In genomic region chr7:139905261-139905660, GRCm38 (mm10) we compare ENCODE assay signal across 13 mouse cellular contexts. TPM values are rescaled to one million over a fixed set of nuclear protein-coding genes. Genes with fewer than 3 reads are reported as not detected.
DNase-seq lines count a peak whose midpoint lies in the region; ATAC-seq and TF ChIP-seq lines count a peak whose summit lies in the region.
"Had no signal": no experiment of that assay in that cellular context is flagged by ENCODE, and none has a peak within 500 bp of the region (broad histone marks: within the 10 kb centered on the region; RNA-seq: fewer than 3 reads in every experiment).

No protein-coding gene starts in this region.

- H3K36me3 ChIP-seq in heart, embryonic 11.5 days (ENCODE audit: control insufficient read depth, insufficient read depth, low read length) = no peaks in the 10 kb centered on the region
- no peaks in the 10 kb centered on the region for H3K36me3 ChIP-seq in midbrain, embryonic 10.5 days
- H3K36me3 ChIP-seq in midbrain, postnatal 0 days (ENCODE audit: insufficient read depth, low read length) = peaks cover 10% of the 10 kb centered on the region; the same call in 1 of the 2 replicates
- H3K36me3 ChIP-seq in hindbrain, embryonic 16.5 days (ENCODE audit: control insufficient read depth, insufficient read depth, low read length) = no peaks in the 10 kb centered on the region
- H3K36me3 ChIP-seq: liver, embryonic 15.5 days had no signal

- peak overlapping the region; percentile 42 for H3K4me2 ChIP-seq in heart, embryonic 11.5 days
- no peak overlapping the region for H3K4me2 ChIP-seq in midbrain, postnatal 0 days (ENCODE audit: low read depth, low read length, poor library complexity, severe bottlenecking)
- H3K4me2 ChIP-seq in hindbrain, embryonic 16.5 days (ENCODE audit: low read length) = peak overlapping the region; percentile 6; the same call in 1 of the 2 replicates
- H3K4me2 ChIP-seq: liver, embryonic 15.5 days had no signal

- WGBS in heart, embryonic 11.5 days (ENCODE audit: insufficient replicate concordance) = 25% methylated on average over 6 of the region's 6 CpGs
- WGBS in midbrain, embryonic 10.5 days = 36% methylated on average over 6 of the region's 6 CpGs
- WGBS in midbrain, postnatal 0 days = 22% methylated on average over 6 of the region's 6 CpGs
- WGBS in hindbrain, embryonic 16.5 days = 13% methylated on average over 6 of the region's 6 CpGs

- no peaks in the 10 kb centered on the region for H3K9me3 ChIP-seq in heart, embryonic 11.5 days (replicated peaks; ENCODE audit: control insufficient read depth, low read length)
- no peaks in the 10 kb centered on the region for H3K9me3 ChIP-seq in midbrain, embryonic 10.5 days (replicated peaks)
- no peaks in the 10 kb centered on the region for H3K9me3 ChIP-seq in midbrain, postnatal 0 days (ENCODE audit: low read length)
- no peaks in the 10 kb centered on the region for H3K9me3 ChIP-seq in hindbrain, embryonic 16.5 days (ENCODE audit: control insufficient read depth, low read length)
- H3K9me3 ChIP-seq: liver, embryonic 15.5 days had no signal

- no peak overlapping the region for H3K27ac ChIP-seq in heart, embryonic 11.5 days (ENCODE audit: low read depth, low read length)
- no peak overlapping the region for H3K27ac ChIP-seq in midbrain, embryonic 10.5 days (replicated peaks)
- no peak overlapping the region for H3K27ac ChIP-seq in midbrain, postnatal 0 days (ENCODE audit: low read depth, low read length)
- H3K27ac ChIP-seq in hindbrain, embryonic 16.5 days (ENCODE audit: low read depth, low read length) = no peak overlapping the region
- H3K27ac ChIP-seq: kidney, postnatal 0 days; liver, embryonic 15.5 days had no signal

- H3K4me1 ChIP-seq in heart, embryonic 11.5 days (ENCODE audit: control insufficient read depth, insufficient read depth, low read length) = peaks cover 14% of the 10 kb centered on the region
- peaks cover 15% of the 10 kb centered on the region for H3K4me1 ChIP-seq in midbrain, embryonic 10.5 days
- peaks cover 5% of the 10 kb centered on the region for H3K4me1 ChIP-seq in midbrain, postnatal 0 days (ENCODE audit: insufficient read depth, low read length)
- H3K4me1 ChIP-seq in hindbrain, embryonic 16.5 days (ENCODE audit: control insufficient read depth, insufficient read depth, low read depth, low read length) = peaks cover 20% of the 10 kb centered on the region
- H3K4me1 ChIP-seq: liver, embryonic 15.5 days had no signal

- ATAC-seq in heart, embryonic 11.5 days (replicated peaks; ENCODE audit: insufficient number of reproducible peaks, low FRiP score, low TSS enrichment) = no peak
- no peak for ATAC-seq in midbrain, postnatal 0 days (ENCODE audit: low FRiP score)
- ATAC-seq in hindbrain, embryonic 16.5 days = 0 out of 2 replicates have a peak, but pooled peaks have one; percentile 8

- TF ChIP-seq CTCF in midbrain, postnatal 0 days (IDR thresholded peaks at IDR 0.05) = no peak

- no peak for DNase-seq in heart, postnatal 4 days
- DNase-seq in midbrain, embryonic 10.5 days (ENCODE audit: low spot score) = no peak
- no peak for DNase-seq in midbrain, postnatal 0 days (ENCODE audit: low spot score)
- DNase-seq in lung, postnatal 25 days (ENCODE audit: low spot score) = no peak
- DNase-seq in cerebellum, adult 8-10 months = no peak
- no peak for DNase-seq in thymus, postnatal 4 days
- DNase-seq: cerebellum, adult 11-12 months had no signal

- H3K9ac ChIP-seq in heart, embryonic 11.5 days (ENCODE audit: low read depth, low read length) = no peak overlapping the region
- no peak overlapping the region; the same call in 1 of the 2 replicates for H3K9ac ChIP-seq in midbrain, postnatal 0 days (replicated peaks; ENCODE audit: low read length, poor library complexity, severe bottlenecking)
- peak overlapping the region; percentile 17; the same call in 1 of the 2 replicates for H3K9ac ChIP-seq in hindbrain, embryonic 16.5 days (ENCODE audit: low read depth, low read length)
- H3K9ac ChIP-seq: liver, embryonic 15.5 days had no signal

- peaks cover 9% of the 10 kb centered on the region; the same call in 1 of the 2 replicates for H3K27me3 ChIP-seq in heart, embryonic 11.5 days (ENCODE audit: control insufficient read depth, insufficient read depth, low read length)
- H3K27me3 ChIP-seq in midbrain, embryonic 10.5 days (ENCODE audit: low read depth, poor library complexity, severe bottlenecking) = peaks cover 44% of the 10 kb centered on the region
- no peaks in the 10 kb centered on the region for H3K27me3 ChIP-seq in midbrain, postnatal 0 days (ENCODE audit: insufficient read depth, low read length)
- H3K27me3 ChIP-seq in hindbrain, embryonic 16.5 days (replicated peaks; ENCODE audit: control insufficient read depth, insufficient read depth, low read length) = no peaks in the 10 kb centered on the region

- no peak overlapping the region for H3K4me3 ChIP-seq in heart, embryonic 11.5 days (ENCODE audit: low read depth, low read length)
- peak overlapping the region; percentile 25 for H3K4me3 ChIP-seq in midbrain, embryonic 10.5 days
- H3K4me3 ChIP-seq in midbrain, postnatal 0 days (ENCODE audit: low read depth, low read length) = no peak overlapping the region
- no peak overlapping the region for H3K4me3 ChIP-seq in hindbrain, embryonic 16.5 days (ENCODE audit: low read length)
- H3K4me3 ChIP-seq: liver, embryonic 15.5 days had no signal

RNA-seq across cellular contexts. Expression of gene Kndc1, which starts 10.8 kb away (rescaled TPM):
- 0.03 TPM in 1 of 2 replicates, not detected in the other for polyA plus RNA-seq in heart, embryonic 11.5 days (2014; fragmentation: Nextera tagmentation; extraction: Ambion mirVana)
- under 1 TPM; 0.07 to 0.14 TPM for total RNA-seq in heart, postnatal 4 days (2021)
- polyA plus RNA-seq in midbrain, embryonic 10.5 days (2016; fragmentation: Nextera tagmentation; extraction: Ambion mirVana) = 0.31 and 0.35 TPM in 2 replicates
- total RNA-seq in midbrain, postnatal 0 days (2014; rRNA removed) = 71.5 and 80.6 TPM in 2 replicates
- polyA plus RNA-seq in midbrain, postnatal 0 days (2015; fragmentation: Nextera tagmentation; extraction: Ambion mirVana) = 20.2 and 22.4 TPM in 2 replicates
- 16.5 and 19.0 TPM in 2 replicates for polyA plus RNA-seq in hindbrain, embryonic 16.5 days (2015; fragmentation: Nextera tagmentation; extraction: Ambion mirVana)
- total RNA-seq: megakaryocyte-erythroid progenitor cell, adult 5-6 weeks had no signal
- polyA plus RNA-seq: liver, embryonic 15.5 days had no signal

RNA-seq across cellular contexts. Expression of gene Utf1, which starts 38.3 kb away (rescaled TPM):
- polyA plus RNA-seq in heart, embryonic 11.5 days (2014; fragmentation: Nextera tagmentation; extraction: Ambion mirVana) = not detected in 2 replicates
- total RNA-seq in heart, postnatal 4 days (2021) = not detected
- 0.16 TPM in 1 of 2 replicates, not detected in the other for polyA plus RNA-seq in midbrain, embryonic 10.5 days (2016; fragmentation: Nextera tagmentation; extraction: Ambion mirVana)
- not detected in 2 replicates for total RNA-seq in midbrain, postnatal 0 days (2014; rRNA removed)
- polyA plus RNA-seq in midbrain, postnatal 0 days (2015; fragmentation: Nextera tagmentation; extraction: Ambion mirVana) = not detected in 2 replicates
- polyA plus RNA-seq in hindbrain, embryonic 16.5 days (2015; fragmentation: Nextera tagmentation; extraction: Ambion mirVana) = not detected in 2 replicates
- total RNA-seq: adrenal gland, postnatal 25 days; megakaryocyte-erythroid progenitor cell, adult 5-6 weeks had no signal
- polyA plus RNA-seq: kidney, postnatal 0 days; liver, embryonic 15.5 days had no signal

Comparison
In these comparisons a context has a peak if more than half of its experiments do, and no peak if none do; other contexts are left out.
1. RNA of gene Kndc1, which starts 10.8 kb away (polyA plus RNA-seq): 20.2 to 22.4 TPM in midbrain, postnatal 0 days and 16.5 to 19.0 TPM in hindbrain, embryonic 16.5 days; 0.31 to 0.35 TPM in midbrain, embryonic 10.5 days and 0.03 TPM in heart, embryonic 11.5 days; every median in the first group is over 10 times any median in the second.